Mouse (Mus musculus) embryonic facial prominence, embryonic 15.5 days (tissue): ENCODE data around the gene Gfi1b. TPM values are rescaled to one million over a fixed set of nuclear protein-coding genes. Genes with fewer than 3 reads are reported as not detected.

Experiments
- ATAC-seq: fragments of 200-750 bp; cut with Nextera tagmentation; 2 replicates; pipeline ENCODE4 v1.8.0; 2017; ENCODE audit warnings: low read depth, moderate TSS enrichment; ENCODE audit not compliant: insufficient number of reproducible peaks, low FRiP score, low TSS enrichment
- H3K27ac ChIP-seq: fragments of 300-500 bp; sonication (generic); replicated peaks from 2 replicates; pipeline ENCODE4 v1.5.1; 2015; ENCODE audit warnings: mild to moderate bottlenecking, inconsistent platforms
- H3K27me3 ChIP-seq: fragments of 300-500 bp; sonication (generic); 2 replicates; pipeline ENCODE4 v1.6.1; 2015; ENCODE audit warnings: inconsistent platforms
- H3K36me3 ChIP-seq: fragments of 300-500 bp; sonication (generic); 2 replicates; pipeline ENCODE4 v1.6.1; 2015; ENCODE audit warnings: mild to moderate bottlenecking, inconsistent platforms
- H3K4me1 ChIP-seq: fragments of 300-500 bp; sonication (generic); 2 replicates; pipeline ENCODE4 v1.6.1; 2015; ENCODE audit warnings: inconsistent platforms
- H3K4me2 ChIP-seq: fragments of 300-500 bp; sonication (generic); replicated peaks from 2 replicates; pipeline ENCODE4 v1.6.1; 2015; ENCODE audit warnings: mild to moderate bottlenecking, inconsistent platforms
- H3K4me3 ChIP-seq: fragments of 300-500 bp; sonication (generic); replicated peaks from 2 replicates; pipeline ENCODE4 v1.5.1; 2015; ENCODE audit warnings: mild to moderate bottlenecking, inconsistent platforms
- H3K9ac ChIP-seq: fragments of 300-500 bp; sonication (generic); 2 replicates; pipeline ENCODE4 v1.6.1; 2015; ENCODE audit warnings: inconsistent platforms
- H3K9me3 ChIP-seq: fragments of 300-500 bp; sonication (generic); replicated peaks from 2 replicates; pipeline ENCODE4 v1.6.1; 2016; ENCODE audit warnings: inconsistent platforms
- WGBS: fragments of 180-500 bp; shearing (Covaris S2); methylation state at CpG from one replicate; pipeline ENCODE4 v1.1.7; 2015; 5-methylcytosine and 5-hydroxymethylcytosine counted together
- polyA plus RNA-seq: library from polyadenylated mRNA; unstranded; fragments of >200 nt; fragmentation: Nextera tagmentation; extraction: Ambion mirVana; gene quantifications from 2 replicates; pipeline ENCODE4 v1.2.1, GENCODE M21; 2015

Gene Gfi1b
- polyA plus RNA-seq = not detected in 2 replicates

GRCm38 (mm10) chr2:28621664-28622171, at the start of gene Gfi1b:
TSS of gene Gfi1b (minus strand) at chr2:28621982.
- Histone ChIP-seq H3K27me3 (peaks cover 18% of the 10 kb centered on the region), H3K36me3 (no peaks in the 10 kb centered on the region), H3K9ac (no peak within 1 kb of the TSS), H3K4me2 (no peak within 1 kb of the TSS), H3K9me3 (no peaks in the 10 kb centered on the region), H3K4me3 (no peak within 1 kb of the TSS), H3K27ac (no peak within 1 kb of the TSS), H3K4me1 (no peaks in the 10 kb centered on the region)
- WGBS = 6% methylated on average over 16 of the region's 16 CpGs
- ATAC-seq = no peak

- Histone ChIP-seq H3K4me2 (no peak overlapping the region), H3K4me3 (no peak overlapping the region), H3K27me3 (no peaks in the 10 kb centered on the region), H3K9me3 (no peaks in the 10 kb centered on the region), H3K36me3 (peaks cover 89% of the 10 kb centered on the region), H3K27ac (no peak overlapping the region), H3K9ac (no peak overlapping the region), H3K4me1 (no peaks in the 10 kb centered on the region)
- ATAC-seq = no peak
- WGBS = 80% methylated on average over 2 of the region's 2 CpGs
These were observed 49.7 kb upstream of the Gfi1b start for GRCm38 (mm10) chr2:28671438-28671837.

GRCm38 (mm10) chr2:28665818-28666217, 44.0 kb upstream of the Gfi1b start:
- no peak overlapping the region for H3K4me3 ChIP-seq
- WGBS = 72% methylated on average over 3 of the region's 3 CpGs
- ATAC-seq = no peak
- H3K4me2 ChIP-seq = no peak overlapping the region
- H3K27ac ChIP-seq = no peak overlapping the region
- peaks cover 91% of the 10 kb centered on the region for H3K36me3 ChIP-seq
- no peaks in the 10 kb centered on the region for H3K4me1 ChIP-seq
- H3K27me3 ChIP-seq = no peaks in the 10 kb centered on the region
- H3K9ac ChIP-seq = no peak overlapping the region
- H3K9me3 ChIP-seq = no peaks in the 10 kb centered on the region

GRCm38 (mm10) chr2:28662891-28663290, 41.1 kb upstream of the Gfi1b start:
- 87% methylated on average over 3 of the region's 3 CpGs for WGBS
- Histone ChIP-seq H3K4me3 (no peak overlapping the region), H3K9ac (no peak overlapping the region), H3K9me3 (no peaks in the 10 kb centered on the region), H3K27me3 (no peaks in the 10 kb centered on the region), H3K36me3 (peaks cover 95% of the 10 kb centered on the region), H3K27ac (no peak overlapping the region), H3K4me1 (no peaks in the 10 kb centered on the region), H3K4me2 (no peak overlapping the region)
- no peak for ATAC-seq

DNA sequence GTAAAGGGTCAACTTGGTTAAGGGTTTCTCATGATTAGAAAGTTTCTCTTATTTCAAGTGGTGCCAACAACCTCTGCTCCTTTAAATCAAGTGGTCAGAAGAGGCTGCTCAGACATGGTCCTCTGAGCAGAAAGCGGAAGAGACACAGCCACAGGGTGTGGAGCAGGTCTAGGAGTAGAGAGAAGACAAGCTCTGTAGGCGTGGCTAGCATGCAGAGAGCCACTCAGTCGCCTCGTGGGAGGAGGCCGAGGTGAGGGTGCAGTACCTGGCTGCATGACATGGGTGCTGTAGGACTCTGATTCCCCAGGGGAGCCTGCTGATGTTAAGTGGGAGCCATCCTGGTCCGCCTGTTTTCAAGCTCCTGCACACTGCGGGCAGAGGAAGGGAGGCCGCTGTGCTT, 34.4 kb upstream of the Gfi1b start:
- H3K36me3 ChIP-seq = peaks cover 56% of the 10 kb centered on the region

DNA sequence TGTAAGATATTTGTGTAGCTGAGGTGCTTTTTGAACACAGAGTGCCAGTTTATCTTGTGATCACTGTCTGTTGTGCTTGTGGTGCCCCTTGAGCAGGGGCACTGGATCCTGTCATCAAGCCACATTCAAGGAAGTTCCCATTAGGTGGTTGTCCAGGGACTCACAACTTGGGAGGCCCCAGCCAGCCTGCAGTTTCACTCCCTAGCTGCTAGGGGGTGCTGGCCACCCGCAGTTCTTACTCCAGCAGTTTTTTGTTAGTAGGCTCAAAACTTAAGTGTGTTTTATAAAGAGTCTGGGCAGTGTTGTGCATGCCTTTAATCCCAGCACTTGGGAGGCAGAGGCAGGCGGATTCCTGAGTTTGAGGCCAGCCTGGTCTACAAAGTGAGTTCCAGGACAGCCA, 32.5 kb upstream of the Gfi1b start:
- no peak overlapping the region for H3K27ac ChIP-seq
- ATAC-seq = no peak
- no peaks in the 10 kb centered on the region for H3K27me3 ChIP-seq
- 66% methylated on average over 2 of the region's 2 CpGs for WGBS
- no peak overlapping the region for H3K9ac ChIP-seq
- H3K9me3 ChIP-seq = no peaks in the 10 kb centered on the region
- H3K4me1 ChIP-seq = no peaks in the 10 kb centered on the region
- peaks cover 39% of the 10 kb centered on the region for H3K36me3 ChIP-seq
- no peak overlapping the region for H3K4me3 ChIP-seq
- H3K4me2 ChIP-seq = no peak overlapping the region

More for the DNA sequence above, 34.4 kb upstream of the Gfi1b start:
- H3K27me3 ChIP-seq = no peaks in the 10 kb centered on the region
- WGBS = 74% methylated on average over 8 of the region's 8 CpGs
- H3K4me1 ChIP-seq = no peaks in the 10 kb centered on the region
- H3K4me3 ChIP-seq = no peak overlapping the region
- H3K9ac ChIP-seq = no peak overlapping the region
- no peak overlapping the region for H3K27ac ChIP-seq
- H3K9me3 ChIP-seq = no peaks in the 10 kb centered on the region
- ATAC-seq = no peak
- no peak overlapping the region for H3K4me2 ChIP-seq

DNA sequence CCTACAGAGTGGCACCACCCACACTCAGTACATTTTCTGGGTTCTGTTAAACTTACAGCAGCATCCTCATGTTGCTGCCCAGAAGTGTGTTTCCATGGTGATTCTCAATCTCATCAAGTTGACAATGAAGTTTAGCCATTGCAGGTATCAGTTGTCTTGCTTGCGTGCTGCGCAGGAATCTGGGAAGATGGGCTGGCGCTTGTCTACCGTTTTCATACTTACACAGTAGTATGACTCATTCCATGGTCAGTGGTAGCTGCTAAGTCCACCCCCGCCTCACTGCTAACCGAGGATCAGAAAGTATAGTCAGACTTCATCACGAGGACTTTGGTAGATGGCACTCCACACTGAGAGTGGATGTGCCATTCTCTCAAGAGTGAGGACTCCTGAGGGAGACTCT, 31.6 kb upstream of the Gfi1b start:
- 93% methylated on average over 7 of the region's 7 CpGs for WGBS
- Histone ChIP-seq H3K4me1 (no peaks in the 10 kb centered on the region), H3K27ac (no peak overlapping the region), H3K4me2 (no peak overlapping the region), H3K9ac (no peak overlapping the region), H3K9me3 (no peaks in the 10 kb centered on the region), H3K4me3 (no peak overlapping the region), H3K27me3 (no peaks in the 10 kb centered on the region), H3K36me3 (peaks cover 29% of the 10 kb centered on the region)
- ATAC-seq = no peak

- Histone ChIP-seq H3K27me3 (no peaks in the 10 kb centered on the region), H3K4me3 (no peak overlapping the region), H3K9ac (no peak overlapping the region), H3K36me3 (peaks cover 9% of the 10 kb centered on the region; the same call in 1 of the 2 replicates), H3K27ac (no peak overlapping the region), H3K4me1 (no peaks in the 10 kb centered on the region), H3K4me2 (no peak overlapping the region), H3K9me3 (no peaks in the 10 kb centered on the region)
- no peak for ATAC-seq
These were observed 28.7 kb upstream of the Gfi1b start for GRCm38 (mm10) chr2:28650526-28650925.

DNA sequence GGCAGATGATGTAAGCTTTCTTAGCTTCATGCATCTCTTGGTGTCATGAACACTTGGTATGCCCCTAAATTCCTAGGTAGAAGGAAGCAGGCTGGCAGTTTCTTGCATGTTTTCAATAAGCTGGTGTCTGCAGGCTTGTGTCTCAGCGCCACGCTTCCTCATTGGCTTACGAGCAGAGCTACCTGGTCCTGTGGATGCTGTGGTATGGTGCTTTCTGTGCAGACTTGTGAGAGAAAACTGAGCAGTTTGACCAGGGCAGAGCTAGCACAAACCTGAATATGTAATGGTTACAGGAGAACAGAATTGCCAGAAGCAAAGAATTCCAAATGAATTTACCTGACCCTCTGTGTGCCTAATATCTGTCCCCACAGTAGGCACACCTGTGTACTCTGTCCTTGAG, 21.3 kb upstream of the Gfi1b start:
- no peak for ATAC-seq
- Histone ChIP-seq H3K27ac (no peak overlapping the region), H3K36me3 (no peaks in the 10 kb centered on the region), H3K9me3 (no peaks in the 10 kb centered on the region), H3K9ac (no peak overlapping the region), H3K4me1 (peaks cover 34% of the 10 kb centered on the region), H3K4me2 (no peak overlapping the region), H3K4me3 (no peak overlapping the region), H3K27me3 (no peaks in the 10 kb centered on the region)
- 65% methylated on average over 3 of the region's 3 CpGs for WGBS

DNA sequence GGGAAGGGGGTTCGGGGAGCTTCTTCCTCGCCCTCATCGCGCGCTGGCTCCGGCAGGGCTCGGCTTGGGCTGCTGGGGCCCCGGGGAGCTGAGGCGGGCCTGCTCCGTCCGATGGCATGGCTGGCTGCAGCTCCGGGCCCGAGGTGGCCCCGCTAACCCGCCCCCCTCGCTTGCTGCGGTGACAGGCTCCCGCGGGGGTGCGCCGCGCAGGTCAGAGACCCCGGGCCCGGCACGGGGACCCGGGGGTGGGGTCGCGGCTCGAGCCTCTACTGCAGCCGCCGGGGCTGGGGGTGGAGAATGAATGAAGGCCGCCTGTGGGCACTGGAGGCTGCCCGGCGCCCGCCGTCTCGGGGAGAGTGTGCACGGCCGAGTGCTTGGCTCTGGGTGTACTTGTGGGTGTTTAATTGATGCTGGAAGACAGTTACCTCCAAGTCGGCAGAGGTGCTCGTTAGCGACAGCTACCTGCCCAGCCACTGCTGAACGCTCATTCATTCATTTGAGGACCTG, 19.7 kb upstream of the Gfi1b start:
- H3K4me2 ChIP-seq = peak overlapping the region; percentile 71
- no peaks in the 10 kb centered on the region for H3K9me3 ChIP-seq
- under 1% methylated on average over 43 of the region's 43 CpGs for WGBS
- peak overlapping the region; percentile 69 for H3K9ac ChIP-seq
- H3K27ac ChIP-seq = peak overlapping the region; percentile 90
- H3K27me3 ChIP-seq = no peaks in the 10 kb centered on the region
- H3K4me3 ChIP-seq = peak overlapping the region; percentile 98
- ATAC-seq = peak; percentile 68
- H3K4me1 ChIP-seq = peaks cover 35% of the 10 kb centered on the region
- H3K36me3 ChIP-seq = no peaks in the 10 kb centered on the region

DNA sequence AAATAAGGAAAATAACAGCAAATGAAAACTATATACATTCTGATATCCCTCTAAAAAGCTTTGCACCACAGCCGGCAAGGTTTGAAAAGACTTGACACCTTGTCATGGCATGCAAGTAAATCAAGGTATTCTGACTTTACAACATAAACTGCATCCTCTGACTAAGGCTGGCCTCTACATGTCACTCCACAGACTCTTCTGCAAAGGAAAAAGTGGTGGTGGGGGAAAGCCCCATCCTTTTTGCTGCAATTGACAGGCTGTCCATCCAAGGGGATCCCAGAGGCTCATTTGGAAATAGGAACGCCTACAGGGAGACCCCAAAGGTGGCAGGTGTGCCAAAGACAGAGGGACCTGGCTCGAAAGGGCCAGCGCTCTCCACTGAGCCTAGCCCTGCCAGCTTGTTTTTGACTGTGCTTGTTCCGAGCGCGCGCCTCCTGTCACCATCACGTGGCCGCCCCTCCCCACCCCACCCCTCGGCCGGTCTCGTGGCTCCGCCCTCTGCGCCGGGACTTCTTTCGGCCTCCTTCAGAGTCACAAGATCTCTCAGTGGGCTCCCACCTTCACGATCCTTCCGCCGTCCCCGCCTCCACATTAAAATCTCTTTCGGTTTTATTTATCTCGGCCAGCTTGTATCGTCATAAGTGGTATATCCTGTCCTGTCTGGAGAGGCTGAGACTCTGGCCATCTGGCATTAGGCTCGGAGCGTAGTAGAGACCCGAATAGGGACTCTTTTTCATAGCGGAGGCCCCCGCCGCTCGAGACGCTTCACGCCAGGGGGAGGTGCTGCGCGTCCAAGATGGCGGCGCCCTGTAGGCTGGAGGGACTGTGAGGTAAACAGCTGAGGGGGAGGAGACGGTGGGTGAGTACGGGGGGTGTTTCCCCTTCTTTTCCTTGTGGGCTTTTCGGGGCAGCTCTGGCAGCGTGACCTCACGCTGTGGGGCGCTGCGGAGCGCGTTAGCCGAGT, 19.0 kb upstream of the Gfi1b start, which contains the start of gene Tsc1:
TSS of gene Tsc1 (plus strand) at position 768 of the 964 bp plus-strand sequence.
- ATAC-seq = peak; percentile 94
- Histone ChIP-seq H3K27ac (peak within 1 kb of the TSS; percentile 90), H3K9me3 (no peaks in the 10 kb centered on the region)

More for the DNA sequence above, 19.0 kb upstream of the Gfi1b start, which contains the start of gene Tsc1:
- no peaks in the 10 kb centered on the region for H3K36me3 ChIP-seq
- H3K4me1 ChIP-seq = peaks cover 35% of the 10 kb centered on the region
- peak within 1 kb of the TSS; percentile 71 for H3K4me2 ChIP-seq
- H3K9ac ChIP-seq = peak within 1 kb of the TSS; percentile 69
- WGBS = 1% methylated on average over 47 of the region's 47 CpGs
- H3K27me3 ChIP-seq = no peaks in the 10 kb centered on the region
- H3K4me3 ChIP-seq = peak within 1 kb of the TSS; percentile 98
